Mouse (Mus musculus) megakaryocyte, embryonic 14.5 days (primary cell): ENCODE data around the gene Nhp2.

ENCODE experiments used
- FLI1 ChIP-seq: IDR thresholded peaks from 2 replicates; pipeline ENCODE4 v1.6.1; 2012; ENCODE audit warnings: low read length, inconsistent platforms, mixed read lengths
- GATA1 ChIP-seq: IDR thresholded peaks from 3 replicates; pipeline ENCODE4 v1.6.1; 2012; ENCODE audit warnings: mixed read lengths, low read length, inconsistent platforms, borderline replicate concordance

DNA sequence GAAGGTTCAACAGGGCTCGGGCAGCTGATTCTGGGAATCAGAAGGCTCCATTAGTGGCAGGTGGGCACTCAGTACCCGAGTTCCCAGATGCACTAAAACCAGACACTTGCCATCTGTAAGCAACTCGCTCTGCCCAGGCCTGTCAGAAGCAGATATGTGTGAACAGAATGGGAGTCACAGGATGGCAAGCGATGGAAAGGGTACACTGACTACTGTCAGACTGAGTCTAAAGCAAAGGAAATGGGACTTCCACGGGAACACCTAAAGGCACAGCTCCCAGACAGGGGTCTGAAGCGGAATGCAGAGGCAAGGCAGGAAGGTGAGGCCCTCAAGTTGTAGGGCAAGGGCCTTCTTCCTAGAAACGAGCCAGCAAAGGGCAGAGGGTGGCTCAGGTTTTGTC, 26.7 kb downstream of the Nhp2 start:
- TF ChIP-seq GATA1 (no peak), FLI1 (no peak)
